Mouse (Mus musculus): ENCODE data around the gene Atpaf1. TPM values are rescaled to one million over a fixed set of nuclear protein-coding genes. Genes with fewer than 3 reads are reported as not detected.

Gene Atpaf1
- total and polyA plus RNA-seq, 2 experiments from 2014 or later, result 28.1 to 43.5 TPM

GRCm38 (mm10) chr4:115828572-115828902, 43.9 kb downstream of the Atpaf1 start:
- Histone ChIP-seq H3K27ac (no peak overlapping the region), H3K36me3 (ENCODE audit: insufficient read depth, low read length) (no peaks in the 10 kb centered on the region), H3K27me3 (ENCODE audit: insufficient read depth, low read length) (no peaks in the 10 kb centered on the region), H3K4me3 (ENCODE audit: low read length) (peak overlapping the region; percentile 82), H3K9me3 (ENCODE audit: low read length) (no peaks in the 10 kb centered on the region), H3K4me2 (ENCODE audit: low read depth, low read length) (peak overlapping the region; percentile 81), H3K9ac (replicated peaks; ENCODE audit: low read length) (peak overlapping the region; percentile 70), H3K4me1 (ENCODE audit: insufficient read depth, low read length) (no peaks in the 10 kb centered on the region; the same call in 1 of the 2 replicates)
- peak; percentile 16 for ATAC-seq
- no peak for TF ChIP-seq CTCF (IDR thresholded peaks at IDR 0.05; ENCODE audit: low read depth)
- 5% methylated on average over 8 of the region's 8 CpGs for WGBS
- DNase-seq (ENCODE audit: low spot score), result no peak

GRCm38 (mm10) chr4:115830491-115830890, 45.9 kb downstream of the Atpaf1 start:
- Histone ChIP-seq H3K4me2 (ENCODE audit: low read depth, low read length) (no peak overlapping the region), H3K27me3 (ENCODE audit: insufficient read depth, low read length) (no peaks in the 10 kb centered on the region), H3K4me1 (ENCODE audit: insufficient read depth, low read length) (no peaks in the 10 kb centered on the region; the same call in 1 of the 2 replicates), H3K4me3 (ENCODE audit: low read length) (no peak overlapping the region), H3K9me3 (ENCODE audit: low read length) (no peaks in the 10 kb centered on the region), H3K36me3 (ENCODE audit: insufficient read depth, low read length) (no peaks in the 10 kb centered on the region), H3K27ac (no peak overlapping the region), H3K9ac (replicated peaks; ENCODE audit: low read length) (no peak overlapping the region)
- 77% methylated on average over 5 of the region's 5 CpGs for WGBS
- no peak for TF ChIP-seq CTCF (IDR thresholded peaks at IDR 0.05; ENCODE audit: low read depth)
- no peak for ATAC-seq
- no peak for DNase-seq (ENCODE audit: low spot score)

GRCm38 (mm10) chr4:115831221-115831620, 46.6 kb downstream of the Atpaf1 start:
- DNase-seq (ENCODE audit: low spot score), result no peak
- WGBS, result 95% methylated on average over 22 of the region's 22 CpGs
- no peaks in the 10 kb centered on the region for H3K9me3 ChIP-seq (ENCODE audit: low read length)
- no peak overlapping the region for H3K4me3 ChIP-seq (ENCODE audit: low read length)
- no peaks in the 10 kb centered on the region for H3K27me3 ChIP-seq (ENCODE audit: insufficient read depth, low read length)
- no peak for ATAC-seq
- H3K4me2 ChIP-seq (ENCODE audit: low read depth, low read length), result no peak overlapping the region
- no peak overlapping the region for H3K9ac ChIP-seq (replicated peaks; ENCODE audit: low read length)
- no peak for TF ChIP-seq CTCF (IDR thresholded peaks at IDR 0.05; ENCODE audit: low read depth)
- no peaks in the 10 kb centered on the region; the same call in 1 of the 2 replicates for H3K4me1 ChIP-seq (ENCODE audit: insufficient read depth, low read length)
- no peak overlapping the region for H3K27ac ChIP-seq
- H3K36me3 ChIP-seq (ENCODE audit: insufficient read depth, low read length), result no peaks in the 10 kb centered on the region

- TF ChIP-seq CTCF (IDR thresholded peaks at IDR 0.05; ENCODE audit: low read depth), result no peak
- no peak overlapping the region for H3K9ac ChIP-seq (replicated peaks; ENCODE audit: low read length)
- no peak overlapping the region for H3K4me2 ChIP-seq (ENCODE audit: low read depth, low read length)
- no peaks in the 10 kb centered on the region for H3K36me3 ChIP-seq (ENCODE audit: insufficient read depth, low read length)
- no peak overlapping the region for H3K4me3 ChIP-seq (ENCODE audit: low read length)
- DNase-seq (ENCODE audit: low spot score) (no peak), ATAC-seq (no peak)
- H3K27me3 ChIP-seq (ENCODE audit: insufficient read depth, low read length), result no peaks in the 10 kb centered on the region
- no peaks in the 10 kb centered on the region for H3K9me3 ChIP-seq (ENCODE audit: low read length)
- H3K4me1 ChIP-seq (ENCODE audit: insufficient read depth, low read length), result no peaks in the 10 kb centered on the region; the same call in 1 of the 2 replicates
- H3K27ac ChIP-seq, result no peak overlapping the region
- WGBS, result 68% methylated on average over 2 of the region's 2 CpGs
Observed at GRCm38 (mm10) chr4:115832040-115832439, 47.4 kb downstream of the Atpaf1 start.

GRCm38 (mm10) chr4:115835576-115835975, 51.0 kb downstream of the Atpaf1 start:
- TF ChIP-seq CTCF (IDR thresholded peaks at IDR 0.05; ENCODE audit: low read depth), result no peak
- Histone ChIP-seq H3K27ac (no peak overlapping the region), H3K9me3 (ENCODE audit: low read length) (no peaks in the 10 kb centered on the region), H3K4me1 (ENCODE audit: insufficient read depth, low read length) (no peaks in the 10 kb centered on the region; the same call in 1 of the 2 replicates), H3K9ac (replicated peaks; ENCODE audit: low read length) (no peak overlapping the region), H3K4me3 (ENCODE audit: low read length) (no peak overlapping the region), H3K36me3 (ENCODE audit: insufficient read depth, low read length) (no peaks in the 10 kb centered on the region), H3K27me3 (ENCODE audit: insufficient read depth, low read length) (no peaks in the 10 kb centered on the region), H3K4me2 (ENCODE audit: low read depth, low read length) (no peak overlapping the region)
- 68% methylated on average over 2 of the region's 2 CpGs for WGBS
- DNase-seq (ENCODE audit: low spot score) (no peak), ATAC-seq (no peak)

- no peaks in the 10 kb centered on the region; the same call in 1 of the 2 replicates for H3K4me1 ChIP-seq (ENCODE audit: insufficient read depth, low read length)
- no peaks in the 10 kb centered on the region for H3K27me3 ChIP-seq (ENCODE audit: insufficient read depth, low read length)
- whole genome bisulfite sequencing, result 67% methylated on average over 4 of the region's 4 CpGs
- ATAC-seq, result no peak
- H3K9ac ChIP-seq (replicated peaks; ENCODE audit: low read length), result no peak overlapping the region
- no peak overlapping the region for H3K27ac ChIP-seq
- H3K36me3 ChIP-seq (ENCODE audit: insufficient read depth, low read length), result no peaks in the 10 kb centered on the region
- no peak for DNase-seq (ENCODE audit: low spot score)
- no peak for TF ChIP-seq CTCF (IDR thresholded peaks at IDR 0.05; ENCODE audit: low read depth)
- no peaks in the 10 kb centered on the region for H3K9me3 ChIP-seq (ENCODE audit: low read length)
- H3K4me3 ChIP-seq (ENCODE audit: low read length), result no peak overlapping the region
- peak overlapping the region; percentile 71; the same call in 1 of the 2 replicates for H3K4me2 ChIP-seq (ENCODE audit: low read depth, low read length)
Observed at GRCm38 (mm10) chr4:115838196-115838595, 53.6 kb downstream of the Atpaf1 start.

- Histone ChIP-seq H3K27me3 (ENCODE audit: insufficient read depth, low read length) (no peaks in the 10 kb centered on the region), H3K9ac (replicated peaks; ENCODE audit: low read length) (peak within 1 kb of the TSS; percentile 45), H3K9me3 (ENCODE audit: low read length) (no peaks in the 10 kb centered on the region), H3K4me2 (ENCODE audit: low read depth, low read length) (peak within 1 kb of the TSS; percentile 71), H3K36me3 (ENCODE audit: insufficient read depth, low read length) (no peaks in the 10 kb centered on the region), H3K4me3 (ENCODE audit: low read length) (peak within 1 kb of the TSS; percentile 55), H3K27ac (peak within 1 kb of the TSS; percentile 41; the same call in 1 of the 2 replicates), H3K4me1 (ENCODE audit: insufficient read depth, low read length) (no peaks in the 10 kb centered on the region; the same call in 1 of the 2 replicates)
- TF ChIP-seq CTCF (IDR thresholded peaks at IDR 0.05; ENCODE audit: low read depth), result peak; percentile 34; the same call in 1 of the 2 replicates
- ATAC-seq (peak; percentile 97), DNase-seq (ENCODE audit: low spot score) (peak; percentile 97)
- 2% methylated on average over 51 of the region's 51 CpGs for WGBS
Observed at GRCm38 (mm10) chr4:115838696-115839641, 54.4 kb downstream of the Atpaf1 start, which contains the start of gene Mknk1. Gene Mknk1 (plus strand): TSS chr4:115839198.
